Mouse (Mus musculus) cerebellum, adult 11-12 months (tissue): ENCODE results near the gene Sdk1.

Experiments
- DNase-seq: peaks from one replicate; pipeline ENCODE4 v3.0.0; 2022

Sdk1 gene

GRCm38 (mm10) chr5:141240841-141241543 is at the start of gene Sdk1:
Sdk1 (plus strand) TSS chr5:141241490.
- peak; percentile 89 for DNase-seq

GRCm38 (mm10) chr5:141197278-141197677 is 44.0 kb upstream of the Sdk1 start:
- no peak for DNase-seq

GRCm38 (mm10) chr5:141202276-141203065 is 38.8 kb upstream of the Sdk1 start:
- DNase-seq = no peak

GRCm38 (mm10) chr5:141207061-141207460 is 34.2 kb upstream of the Sdk1 start:
- no peak for DNase-seq

GRCm38 (mm10) chr5:141225243-141225642 is 16.0 kb upstream of the Sdk1 start:
- DNase-seq = no peak

- no peak for DNase-seq
Measured at GRCm38 (mm10) chr5:141234326-141234725, 7.0 kb upstream of the Sdk1 start.

GRCm38 (mm10) chr5:141239401-141239800 is 1.9 kb upstream of the Sdk1 start:
- DNase-seq = no peak

GRCm38 (mm10) chr5:141240441-141240840 is 849 bp upstream of the Sdk1 start:
- DNase-seq = no peak

- DNase-seq = no peak
Measured at GRCm38 (mm10) chr5:141241645-141242284, 475 bp downstream of the Sdk1 start.

- DNase-seq = no peak
Measured at GRCm38 (mm10) chr5:141243253-141243965, 2.1 kb downstream of the Sdk1 start.

GRCm38 (mm10) chr5:141264253-141264652 is 23.0 kb downstream of the Sdk1 start:
- no peak for DNase-seq

- DNase-seq = no peak
Measured at GRCm38 (mm10) chr5:141277112-141277511, 35.8 kb downstream of the Sdk1 start.

GRCm38 (mm10) chr5:141281751-141282150 is 40.5 kb downstream of the Sdk1 start:
- no peak for DNase-seq

GRCm38 (mm10) chr5:141289611-141290010 is 48.3 kb downstream of the Sdk1 start:
- no peak for DNase-seq

- no peak for DNase-seq
Measured at GRCm38 (mm10) chr5:141295240-141295639, 54.0 kb downstream of the Sdk1 start.

GRCm38 (mm10) chr5:141302287-141302694 is 61.0 kb downstream of the Sdk1 start:
- no peak for DNase-seq

- no peak for DNase-seq
Measured at GRCm38 (mm10) chr5:141303746-141304145, 62.5 kb downstream of the Sdk1 start.

GRCm38 (mm10) chr5:141304706-141305105 is 63.4 kb downstream of the Sdk1 start:
- no peak for DNase-seq

- DNase-seq = no peak
Measured at GRCm38 (mm10) chr5:141310641-141311040, 69.4 kb downstream of the Sdk1 start.

- DNase-seq = no peak
Measured at GRCm38 (mm10) chr5:141311801-141312200, 70.5 kb downstream of the Sdk1 start.

- no peak for DNase-seq
Measured at GRCm38 (mm10) chr5:141312305-141312704, 71.0 kb downstream of the Sdk1 start.

- DNase-seq = no peak
Measured at GRCm38 (mm10) chr5:141317095-141317494, 75.8 kb downstream of the Sdk1 start.

- peak; percentile 9 for DNase-seq
Measured at GRCm38 (mm10) chr5:141324910-141325309, 83.6 kb downstream of the Sdk1 start.
